Mouse (Mus musculus) common myeloid progenitor, adult 5-6 weeks (primary cell): ENCODE data around the gene Zfand3. TPM values are rescaled to one million over a fixed set of nuclear protein-coding genes. Genes with fewer than 3 reads are reported as not detected.

ENCODE experiments used
- ATAC-seq: replicated peaks from 2 replicates; pipeline ENCODE4 v1.8.0; 2016; ENCODE audit warnings: low read depth, mild to moderate bottlenecking, moderate TSS enrichment, inconsistent platforms; ENCODE audit not compliant: poor library complexity, severe bottlenecking
- total RNA-seq: library from RNA; stranded (forward); fragments of 200-1000, 187-1606 nt; gene quantifications from 2 replicates; pipeline ENCODE4 v1.2.3, GENCODE M21; 2017

The Zfand3 gene
- total RNA-seq, 1 experiment from 2014 or later, result 10.0 TPM

DNA sequence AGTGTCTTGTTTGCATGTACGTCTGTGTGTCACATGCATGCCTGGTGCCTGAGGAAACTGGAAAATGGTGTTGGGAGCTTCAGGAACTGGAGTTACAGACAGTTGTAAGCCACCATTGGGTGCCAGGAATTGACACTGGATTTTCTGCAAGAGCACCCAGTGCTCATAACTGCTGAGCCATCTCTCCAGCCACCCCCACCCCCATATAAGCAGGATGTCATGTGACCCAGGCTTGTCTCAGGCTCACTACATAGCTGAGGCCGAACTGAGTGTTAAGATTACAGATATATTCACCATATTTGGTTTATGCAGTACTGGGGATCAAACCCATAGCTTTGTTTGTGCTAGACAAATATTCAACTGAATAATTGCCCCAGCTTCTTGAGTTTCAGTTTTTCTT is 177.5 kb downstream of the Zfand3 start:
- ATAC-seq, result no peak

DNA sequence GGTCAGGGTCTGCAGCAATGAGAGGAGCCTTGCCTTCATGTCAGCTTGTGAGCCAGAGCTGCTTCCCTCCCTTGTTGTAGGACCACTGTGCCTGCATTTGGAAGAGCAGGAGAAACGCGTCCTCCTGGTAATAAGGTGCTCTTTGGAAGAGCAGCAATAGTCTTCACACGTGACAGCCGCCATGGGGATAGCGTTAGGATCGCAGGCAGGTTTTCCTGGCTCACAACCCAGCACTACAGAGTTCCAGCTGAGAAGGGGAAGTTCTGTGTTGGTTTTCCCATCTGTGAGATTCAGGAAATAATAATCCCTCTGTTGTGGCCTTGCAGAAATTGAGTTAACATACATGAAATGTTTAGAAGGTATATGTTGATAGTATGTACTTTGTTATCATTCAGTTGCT is 179.0 kb downstream of the Zfand3 start:
- ATAC-seq, result no peak

DNA sequence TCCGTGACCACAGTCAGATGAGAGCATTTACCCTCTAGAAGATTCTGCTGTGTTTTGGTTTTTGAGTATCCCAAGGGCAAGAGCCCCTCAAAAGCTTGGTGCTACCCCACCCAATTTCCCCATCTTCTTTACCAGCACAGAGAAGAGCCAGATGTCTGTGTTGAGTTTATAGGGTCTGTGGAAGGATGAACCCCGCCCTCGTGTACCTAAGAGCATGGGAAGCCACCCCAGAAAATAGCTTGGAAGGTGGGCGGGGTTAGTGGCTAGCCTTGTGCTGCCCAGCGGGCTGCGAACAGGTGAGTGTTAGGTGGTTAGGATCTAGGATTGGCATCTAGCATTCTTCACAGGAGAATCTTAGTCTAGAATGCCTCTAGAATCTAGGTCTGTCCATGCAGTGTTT is 182.6 kb downstream of the Zfand3 start:
- no peak for ATAC-seq

DNA sequence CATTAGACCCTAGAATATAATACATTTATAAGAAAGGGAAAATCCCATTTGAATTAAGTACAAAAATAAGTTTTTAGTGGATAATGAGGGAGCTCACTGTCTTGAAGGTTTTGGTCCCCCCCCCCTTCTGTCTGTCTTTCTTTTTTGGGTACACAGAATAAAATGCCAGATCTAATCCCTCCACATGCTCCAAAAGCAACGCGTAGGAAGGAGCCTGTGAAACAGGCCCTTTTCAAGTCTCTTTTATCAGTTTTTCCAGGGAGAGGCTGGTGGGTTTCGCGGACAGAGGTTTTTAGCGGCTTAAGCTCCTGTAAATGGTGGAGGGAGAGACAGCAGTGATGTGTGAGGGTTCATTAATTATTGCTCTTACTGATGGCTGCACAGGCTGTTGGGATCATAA is 183.0 kb downstream of the Zfand3 start:
- ATAC-seq, result no peak

DNA sequence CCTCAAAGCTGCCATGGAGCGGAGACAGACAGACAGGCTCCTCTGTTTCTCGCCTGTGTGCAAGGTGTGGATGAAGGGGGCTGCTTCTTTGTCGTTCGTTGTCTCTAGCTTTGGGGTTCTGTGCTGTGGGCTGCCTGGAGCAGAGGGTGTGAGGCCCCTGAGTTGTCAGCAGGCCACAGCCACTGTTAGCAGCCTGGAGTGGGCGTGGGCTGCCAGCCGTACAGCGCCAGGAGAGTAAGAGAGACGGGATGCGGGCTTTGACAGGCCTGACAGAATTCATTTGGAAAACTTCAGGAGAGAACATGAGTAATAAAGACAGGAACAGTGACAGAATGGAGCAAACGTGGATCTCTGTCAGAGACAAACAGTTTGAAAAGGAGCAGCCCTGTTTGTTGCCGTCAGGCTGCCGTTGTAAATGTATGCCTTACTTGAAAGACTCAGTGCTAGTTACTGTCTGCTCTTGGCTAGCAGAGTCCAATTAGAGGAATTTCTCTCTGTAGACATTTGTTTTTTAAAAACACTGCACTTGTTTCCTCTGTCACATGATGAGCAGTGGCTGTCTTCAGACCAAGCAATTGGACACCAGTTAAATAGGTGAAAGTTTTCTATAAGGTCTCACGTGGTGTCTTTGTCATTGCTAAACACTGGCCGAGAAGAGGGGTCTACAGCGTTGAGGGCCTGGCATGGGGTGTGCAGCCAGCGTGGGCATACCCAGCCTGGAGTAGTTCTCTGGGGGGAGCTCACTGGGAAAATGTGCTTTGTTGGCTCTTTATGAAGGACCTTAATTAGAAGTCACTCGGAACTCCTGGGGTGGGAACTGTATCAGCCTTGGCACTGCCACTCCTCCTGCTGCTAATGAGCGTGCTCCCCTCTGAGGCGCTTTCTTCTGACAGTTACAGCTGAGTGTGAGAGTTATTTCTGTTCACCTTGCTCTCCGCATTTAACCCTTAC is 183.8 kb downstream of the Zfand3 start:
- no peak for ATAC-seq

- ATAC-seq, result no peak
Observed at GRCm38 (mm10) chr17:30191097-30191640, 186.6 kb downstream of the Zfand3 start.

GRCm38 (mm10) chr17:30192416-30193005 is 188.0 kb downstream of the Zfand3 start:
- no peak for ATAC-seq

GRCm38 (mm10) chr17:30193615-30194014 is 189.1 kb downstream of the Zfand3 start:
- no peak for ATAC-seq

- no peak for ATAC-seq
Observed at GRCm38 (mm10) chr17:30194091-30194490, 189.6 kb downstream of the Zfand3 start.

DNA sequence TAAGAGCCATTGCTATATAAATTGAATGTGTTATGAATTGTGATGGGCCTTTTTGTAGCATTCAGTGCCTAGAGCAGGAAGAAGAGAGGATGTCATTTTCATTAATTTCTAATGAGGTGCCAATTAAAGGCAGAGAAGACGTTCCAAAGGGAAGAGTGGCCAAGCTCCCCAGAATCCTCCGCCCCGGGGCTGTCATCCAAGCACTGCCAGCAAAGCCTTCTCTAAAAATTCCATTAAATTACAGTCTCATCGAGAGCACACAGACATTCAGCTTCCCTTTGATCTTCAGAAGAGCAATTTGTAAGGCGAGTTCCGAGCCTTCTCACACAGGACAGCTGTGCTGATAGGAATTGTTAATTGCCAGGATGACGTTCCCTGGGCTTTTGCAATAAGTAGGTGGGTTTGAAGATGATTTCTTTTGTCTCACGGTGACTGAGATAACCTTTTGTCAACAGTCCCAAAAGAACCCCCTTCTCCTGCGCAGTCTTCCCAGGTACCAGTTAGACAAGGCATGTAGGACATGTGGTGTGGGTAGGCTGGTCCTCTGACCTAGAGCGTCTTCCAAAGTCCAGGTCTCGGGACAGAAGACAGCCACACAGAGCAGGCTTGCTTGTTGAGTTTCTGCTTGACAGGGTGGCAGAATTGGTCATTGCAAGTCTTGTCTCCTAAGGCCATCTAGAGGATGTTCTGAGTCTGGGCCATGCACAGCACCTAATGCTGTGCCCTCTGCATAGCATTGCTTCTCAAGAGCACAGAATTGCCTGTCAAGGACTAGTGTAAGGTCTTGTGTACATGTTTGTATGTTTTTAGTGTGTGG is 190.3 kb downstream of the Zfand3 start:
- no peak for ATAC-seq

GRCm38 (mm10) chr17:30195591-30196183 is 191.2 kb downstream of the Zfand3 start:
- ATAC-seq, result no peak

GRCm38 (mm10) chr17:30196401-30197279 is 192.1 kb downstream of the Zfand3 start:
- ATAC-seq, result 0 out of 2 replicates have a peak, but pooled peaks have one; percentile 19

GRCm38 (mm10) chr17:30197280-30198030 is 192.9 kb downstream of the Zfand3 start:
- peak; percentile 67 for ATAC-seq

DNA sequence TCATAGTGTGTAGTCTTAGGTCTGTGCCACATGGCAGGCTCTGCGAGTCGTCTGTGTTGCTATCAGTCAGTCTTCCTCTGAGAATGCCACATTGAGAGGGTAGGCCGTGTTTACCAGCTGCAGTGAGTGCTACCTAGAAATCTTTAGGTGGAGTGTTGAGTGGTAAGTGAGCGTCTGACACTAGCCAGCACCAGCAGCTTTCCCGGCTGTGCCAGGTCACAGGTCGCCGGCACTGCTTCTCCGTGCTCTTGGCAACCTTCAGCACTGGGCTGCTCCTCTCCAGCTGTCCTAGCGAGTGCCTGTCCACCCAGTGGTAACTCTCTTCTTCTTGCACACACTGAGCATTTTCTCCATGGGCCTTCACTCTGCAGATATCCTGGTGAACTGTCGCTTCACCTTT is 193.9 kb downstream of the Zfand3 start:
- ATAC-seq, result no peak

DNA sequence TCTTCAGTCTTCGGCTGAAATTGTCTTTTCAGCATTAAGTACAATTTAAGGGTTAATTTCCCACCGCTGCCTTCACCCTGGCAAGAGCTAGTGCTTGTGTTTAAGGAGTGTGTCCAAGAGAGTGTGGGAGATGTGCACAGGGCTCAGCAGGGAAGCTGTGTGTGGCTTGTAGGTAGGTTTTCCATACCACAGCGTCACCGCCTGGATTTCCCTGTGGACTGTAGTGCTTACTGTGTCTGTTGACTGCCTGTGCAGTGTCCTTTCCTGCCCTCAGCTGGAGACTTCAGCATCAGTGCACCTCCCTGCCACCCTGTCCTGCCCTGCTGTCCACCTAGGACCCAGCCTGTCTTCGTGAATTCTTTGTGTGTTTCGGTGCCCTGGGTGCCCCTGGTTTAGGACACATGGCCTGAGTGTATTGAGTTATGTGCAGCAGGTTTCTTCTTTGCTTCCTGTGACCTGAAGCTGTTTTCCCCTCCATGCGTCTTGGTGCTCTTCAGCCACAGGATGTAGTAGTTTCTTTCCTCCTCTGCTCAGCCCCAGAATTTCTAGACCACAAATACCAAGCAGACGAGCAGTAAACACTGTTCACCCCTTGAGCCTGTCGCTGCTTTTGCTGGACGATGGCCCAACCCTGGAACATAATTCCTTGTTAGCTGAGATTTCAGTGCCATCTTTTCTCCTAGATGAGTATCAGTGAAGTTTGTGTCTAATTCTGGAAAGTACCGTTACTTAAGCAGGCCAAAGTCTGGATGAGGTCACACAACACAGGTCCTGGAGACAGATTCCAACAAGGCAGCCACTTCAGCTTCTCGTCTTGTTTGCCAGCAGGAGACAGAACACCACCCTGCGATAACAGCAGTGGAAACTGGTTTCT is 195.1 kb downstream of the Zfand3 start:
- no peak for ATAC-seq

DNA sequence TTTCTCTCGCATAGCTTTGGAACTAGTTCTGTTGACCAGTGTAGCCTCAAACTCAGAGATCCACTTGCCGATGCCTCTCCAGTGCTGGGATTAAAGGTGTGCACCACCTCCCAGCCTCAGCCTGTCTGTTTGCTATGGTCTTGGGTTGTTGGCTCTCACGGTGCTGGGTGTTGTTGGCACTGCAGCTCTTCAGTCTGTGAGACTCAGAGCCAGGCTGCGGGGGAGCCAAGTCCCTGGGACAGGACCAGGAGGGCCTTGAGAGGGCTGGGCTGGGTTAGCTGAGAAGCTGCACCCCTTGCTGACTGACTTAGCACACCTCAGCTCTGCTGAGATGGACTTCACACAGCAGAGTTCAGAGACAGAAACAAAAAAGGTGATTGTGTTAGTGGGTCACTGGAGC is 195.8 kb downstream of the Zfand3 start:
- no peak for ATAC-seq

DNA sequence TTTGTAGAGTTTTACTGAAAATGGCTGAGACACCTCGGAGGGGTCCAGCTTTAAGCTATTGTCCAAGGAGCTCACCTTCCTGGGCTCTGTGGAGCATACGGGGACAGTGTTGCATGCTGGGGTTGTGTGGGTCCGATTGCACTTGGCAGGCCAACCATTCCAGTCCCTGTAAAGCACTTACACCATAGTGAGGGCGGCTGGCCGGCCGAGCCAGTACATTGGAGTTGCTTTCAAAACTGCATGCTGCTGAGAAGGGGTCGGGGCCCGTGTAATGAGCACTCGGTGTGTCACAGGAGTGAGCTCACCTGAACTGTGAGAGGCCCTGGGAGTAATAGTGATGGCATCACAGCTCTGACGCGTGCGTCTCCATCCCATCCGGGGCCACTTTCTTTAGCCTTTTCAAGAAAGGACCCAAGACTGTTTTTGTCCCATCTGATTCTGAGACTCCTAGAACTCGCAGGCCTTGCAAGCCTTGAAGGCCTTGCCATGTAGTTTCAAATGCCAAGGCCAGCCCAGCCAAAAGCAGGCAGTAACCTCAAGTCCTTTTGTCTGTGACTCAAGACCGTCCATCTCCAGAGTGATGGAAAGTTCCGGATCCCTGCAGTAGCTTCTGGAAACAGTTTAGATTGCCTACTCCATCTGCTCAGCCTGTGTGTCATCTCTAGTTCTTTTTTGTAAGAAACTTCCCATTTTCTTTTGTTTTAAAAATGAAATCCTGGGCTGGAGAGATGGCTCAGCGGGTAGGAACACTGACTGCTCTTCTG is 200.7 kb downstream of the Zfand3 start:
- ATAC-seq, result no peak
